Mouse (Mus musculus): Measurements from ENCODE around the gene Gm10912.

DNA sequence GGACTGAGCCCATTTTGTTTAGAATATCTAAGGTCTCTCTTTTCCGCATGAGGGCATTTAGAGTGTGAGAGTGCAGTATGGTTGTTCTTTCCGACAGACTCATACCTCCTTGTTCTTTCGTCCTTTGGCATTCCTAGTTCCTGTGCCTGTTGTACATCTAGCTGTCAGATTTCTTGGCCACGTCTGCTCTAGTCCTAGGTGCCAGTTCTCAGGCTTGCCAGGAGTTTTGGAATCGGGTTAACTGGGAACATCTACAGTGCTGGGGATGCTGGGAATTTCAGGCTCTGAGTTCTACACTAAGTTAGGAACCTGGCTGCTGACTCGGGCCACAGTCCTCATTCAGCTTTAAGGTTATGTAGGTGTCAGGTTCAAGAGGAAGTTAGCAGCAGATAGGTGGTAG, 30.0 kb upstream of the Gm10912 start:
- TF ChIP-seq CTCF (IDR thresholded peaks at IDR 0.05; ENCODE audit: low read depth, low read length) (no peak), GATA1 (IDR thresholded peaks at IDR 0.05; ENCODE audit: borderline replicate concordance, low read length) (no peak), TAL1 (conservative IDR thresholded peaks at IDR 0.05; ENCODE audit: low read depth, low read length) (no peak)
